Mouse (Mus musculus) G1E (cell line): ENCODE measurements at regions not wholly inside any gene's neighbourhood (a gene's known extent, or its start where the extent isn't known, plus 50 kb on each side); places are given as distances from the start of the nearest gene placed in this dataset.

ENCODE experiments used
- CTCF ChIP-seq: IDR thresholded peaks from 2 replicates; pipeline ENCODE4 v1.5.1; 2012; ENCODE audit warnings: low read depth, low read length, inconsistent platforms, mixed read lengths
- GATA1 ChIP-seq: IDR thresholded peaks from 2 replicates; pipeline ENCODE4 v1.6.1; 2012; ENCODE audit warnings: borderline replicate concordance, low read length, inconsistent platforms, mixed read lengths
- GATA2 ChIP-seq: IDR thresholded peaks from 2 replicates; pipeline ENCODE4 v1.6.1; 2012; ENCODE audit warnings: low read depth, low read length, inconsistent platforms, borderline replicate concordance
- POLR2AphosphoS5 ChIP-seq: IDR thresholded peaks from 2 replicates; pipeline ENCODE4 v1.6.1; 2012; ENCODE audit warnings: low read depth, low read length, inconsistent platforms; ENCODE audit not compliant: insufficient replicate concordance
- TAL1 ChIP-seq: conservative IDR thresholded peaks from 2 replicates; pipeline ENCODE4 v1.6.1; 2012; ENCODE audit warnings: low read depth, low read length, inconsistent platforms, mixed read lengths

DNA sequence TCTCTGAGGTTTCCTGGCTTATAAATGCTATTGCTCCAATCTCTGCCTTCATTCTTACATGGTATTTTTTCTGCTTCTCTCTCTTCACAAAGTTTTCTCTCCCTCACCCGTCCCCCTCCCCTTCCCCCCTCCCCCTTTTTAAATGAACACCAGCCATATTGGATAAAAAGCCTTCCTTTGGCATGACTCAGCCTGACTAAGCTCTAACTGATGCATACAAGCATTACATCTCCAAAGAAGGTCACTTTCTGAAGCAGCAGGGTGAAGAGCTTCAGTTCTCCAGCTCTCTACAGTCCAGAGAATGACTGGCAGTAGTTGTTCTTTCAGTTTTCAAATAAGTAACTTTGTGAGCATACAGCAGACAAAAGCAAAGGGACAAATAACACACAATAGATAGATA, 244.4 kb downstream of the Ttc32 start:
- TF ChIP-seq CTCF (no peak), TAL1 (no peak), GATA1 (no peak), POLR2AphosphoS5 (no peak), GATA2 (no peak)
